Mouse (Mus musculus) hindbrain, postnatal 0 days (tissue): Measurements from ENCODE around the gene Flrt1. TPM values are rescaled to one million over a fixed set of nuclear protein-coding genes. Genes with fewer than 3 reads are reported as not detected.

Experiments
- ATAC-seq: fragments of 200-750 bp; cut with Nextera tagmentation; 2 replicates; pipeline ENCODE4 v1.8.0; 2017; ENCODE audit warnings: mild to moderate bottlenecking, moderate TSS enrichment, moderate library complexity
- DNase-seq: peaks from one replicate; pipeline ENCODE4 v3.0.0-alpha.2; 2015; ENCODE audit warnings: low spot score
- H3K27ac ChIP-seq: fragments of 300-500 bp; sonication (generic); 2 replicates; pipeline ENCODE4 v1.5.1; 2014; ENCODE audit warnings: mild to moderate bottlenecking
- H3K27me3 ChIP-seq: fragments of 300-500 bp; sonication (generic); 2 replicates; pipeline ENCODE4 v1.6.1; 2014; ENCODE audit warnings: low read length, mixed read lengths; ENCODE audit not compliant: insufficient read depth
- H3K36me3 ChIP-seq: fragments of 300-500 bp; sonication (generic); 2 replicates; pipeline ENCODE4 v1.6.1; 2014; ENCODE audit warnings: low read length, mixed read lengths; ENCODE audit not compliant: insufficient read depth
- H3K4me1 ChIP-seq: fragments of 300-500 bp; sonication (generic); 2 replicates; pipeline ENCODE4 v1.6.1; 2014; ENCODE audit warnings: antibody characterized with exemption, low read length, mixed read lengths; ENCODE audit not compliant: insufficient read depth
- H3K4me2 ChIP-seq: fragments of 300-500 bp; sonication (generic); 2 replicates; pipeline ENCODE4 v1.6.1; 2014; ENCODE audit warnings: low read depth, mild to moderate bottlenecking, low read length, moderate library complexity, mixed read lengths
- H3K4me3 ChIP-seq: fragments of 300-500 bp; sonication (generic); 2 replicates; pipeline ENCODE4 v1.5.1; 2014; ENCODE audit warnings: low read length
- H3K9ac ChIP-seq: fragments of 300-500 bp; sonication (generic); replicated peaks from 2 replicates; pipeline ENCODE4 v1.6.1; 2014; ENCODE audit warnings: mild to moderate bottlenecking, low read length, moderate library complexity, mixed read lengths
- H3K9me3 ChIP-seq: fragments of 300-500 bp; sonication (generic); 2 replicates; pipeline ENCODE4 v1.6.1; 2016; ENCODE audit warnings: low read length, mixed read lengths
- CTCF ChIP-seq: IDR thresholded peaks from 2 replicates; pipeline ENCODE4 v1.5.1; 2016; ENCODE audit warnings: antibody characterized with exemption, control low read depth, low read depth
- WGBS: fragments of 180-500 bp; shearing (Covaris S2); extraction: QIAGEN DNeasy Blood & Tissue Kit; methylation state at CpG from one replicate; pipeline ENCODE4 v1.1.7; 2014; 5-methylcytosine and 5-hydroxymethylcytosine counted together
- polyA plus RNA-seq: library from polyadenylated mRNA; unstranded; fragments of >200 nt; fragmentation: Nextera tagmentation; extraction: Ambion mirVana; gene quantifications from 2 replicates; pipeline ENCODE4 v1.2.1, GENCODE M21; 2015
- total RNA-seq: library from RNA; depleted of rRNA; stranded (reverse); fragments of >200 nt; gene quantifications from 2 replicates; pipeline ENCODE4 v1.2.3, GENCODE M21; 2014

The Flrt1 gene
- total and polyA plus RNA-seq, 2 experiments from 2014 or later, result 8.1 to 10.1 TPM

DNA sequence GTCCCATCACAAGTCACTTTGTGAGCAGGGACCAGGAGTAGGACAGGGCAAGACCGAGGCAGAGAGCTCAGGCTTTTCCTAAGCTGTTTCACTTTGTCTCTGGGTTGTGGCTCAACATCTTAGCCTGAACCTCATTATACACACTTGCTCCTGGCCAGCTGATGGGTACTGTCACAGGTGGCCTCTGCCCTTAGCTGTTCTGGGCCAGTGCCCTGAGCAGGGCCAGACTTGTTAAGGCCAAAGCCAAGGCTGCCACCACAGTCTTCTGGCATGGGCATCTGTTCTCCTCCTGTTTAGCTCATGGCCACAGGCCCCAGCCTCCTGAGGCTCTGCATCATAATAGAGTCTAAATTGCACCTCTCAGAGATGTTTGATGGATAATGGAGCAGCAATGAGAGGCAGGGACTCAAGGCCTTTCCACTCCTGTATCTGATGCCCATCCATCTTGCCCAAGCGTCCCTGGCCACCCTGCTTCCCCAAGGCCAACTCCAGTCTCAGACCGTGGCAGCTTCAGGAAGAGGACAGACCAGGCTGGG, 5.8 kb downstream of the Flrt1 start:
- DNase-seq, result no peak
- 76% methylated on average over 3 of the region's 3 CpGs for WGBS
- H3K4me3 ChIP-seq, result no peak overlapping the region
- H3K27me3 ChIP-seq, result no peaks in the 10 kb centered on the region
- no peaks in the 10 kb centered on the region for H3K36me3 ChIP-seq
- TF ChIP-seq CTCF, result no peak
- H3K27ac ChIP-seq, result no peak overlapping the region
- no peak overlapping the region for H3K4me2 ChIP-seq
- H3K9ac ChIP-seq, result no peak overlapping the region
- H3K9me3 ChIP-seq, result no peaks in the 10 kb centered on the region
- ATAC-seq, result no peak
- H3K4me1 ChIP-seq, result peaks cover 7% of the 10 kb centered on the region

DNA sequence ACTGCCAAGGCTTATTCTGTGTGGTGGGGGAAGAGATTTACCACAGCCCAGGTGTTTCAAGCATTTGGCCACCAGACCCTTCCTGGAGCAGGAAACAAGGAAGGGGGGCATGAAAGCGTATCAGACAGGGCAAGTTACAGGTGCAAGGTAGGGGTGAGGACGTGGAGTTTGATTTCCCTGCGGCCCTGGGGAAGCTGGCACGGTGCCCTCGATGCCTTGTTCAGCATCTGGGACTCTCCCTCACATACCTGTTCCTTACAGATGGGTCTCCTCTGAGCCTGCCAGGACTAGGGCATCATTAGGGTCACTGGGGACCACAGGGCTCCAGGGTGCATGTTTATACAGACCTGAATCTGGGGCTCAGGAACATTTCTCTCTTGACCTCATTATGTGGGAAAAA, 12.8 kb downstream of the Flrt1 start:
- Histone ChIP-seq H3K4me3 (no peak overlapping the region), H3K36me3 (no peaks in the 10 kb centered on the region), H3K9me3 (no peaks in the 10 kb centered on the region), H3K27ac (no peak overlapping the region), H3K4me1 (peaks cover 46% of the 10 kb centered on the region), H3K9ac (no peak overlapping the region), H3K27me3 (no peaks in the 10 kb centered on the region), H3K4me2 (no peak overlapping the region)
- ATAC-seq (no peak), DNase-seq (no peak)
- TF ChIP-seq CTCF, result no peak
- WGBS, result 63% methylated on average over 5 of the region's 5 CpGs

DNA sequence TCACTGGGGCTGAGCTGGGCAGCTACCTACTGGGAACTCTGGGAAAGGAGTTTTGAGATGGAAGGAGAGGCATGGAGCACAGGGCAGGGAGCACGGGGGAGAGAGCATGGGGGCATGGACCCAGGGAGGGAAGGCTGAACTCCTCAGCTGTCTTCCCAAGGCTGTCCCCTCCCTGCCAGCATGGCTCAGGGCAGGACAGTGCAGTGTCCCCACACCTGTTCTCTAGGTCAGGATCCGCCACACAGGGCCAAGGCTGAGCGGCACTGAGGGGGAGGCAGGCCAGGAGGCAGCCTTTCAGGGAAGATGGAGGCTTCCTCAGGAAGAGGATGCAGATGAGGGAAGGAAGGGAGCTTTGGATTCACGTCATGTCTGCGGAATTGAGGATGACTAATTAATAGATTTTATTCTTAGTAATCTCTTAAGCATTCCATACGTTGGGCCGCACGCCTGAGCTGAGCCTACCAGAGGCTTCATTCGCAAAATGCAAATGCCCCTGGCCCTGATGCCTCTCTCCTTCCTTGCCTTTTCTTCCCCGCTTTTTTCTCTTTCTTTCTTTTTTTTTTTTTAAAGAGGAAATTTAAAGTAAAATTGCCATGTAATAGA, 14.0 kb downstream of the Flrt1 start:
- Histone ChIP-seq H3K4me2 (no peak overlapping the region), H3K27me3 (no peaks in the 10 kb centered on the region), H3K9me3 (no peaks in the 10 kb centered on the region), H3K9ac (no peak overlapping the region), H3K4me3 (no peak overlapping the region), H3K36me3 (no peaks in the 10 kb centered on the region), H3K27ac (peak overlapping the region; percentile 42; the same call in 1 of the 2 replicates), H3K4me1 (peaks cover 46% of the 10 kb centered on the region)
- no peak for TF ChIP-seq CTCF
- WGBS, result 48% methylated on average over 10 of the region's 10 CpGs
- DNase-seq (no peak), ATAC-seq (0 out of 2 replicates have a peak, but pooled peaks have one; percentile 22)

DNA sequence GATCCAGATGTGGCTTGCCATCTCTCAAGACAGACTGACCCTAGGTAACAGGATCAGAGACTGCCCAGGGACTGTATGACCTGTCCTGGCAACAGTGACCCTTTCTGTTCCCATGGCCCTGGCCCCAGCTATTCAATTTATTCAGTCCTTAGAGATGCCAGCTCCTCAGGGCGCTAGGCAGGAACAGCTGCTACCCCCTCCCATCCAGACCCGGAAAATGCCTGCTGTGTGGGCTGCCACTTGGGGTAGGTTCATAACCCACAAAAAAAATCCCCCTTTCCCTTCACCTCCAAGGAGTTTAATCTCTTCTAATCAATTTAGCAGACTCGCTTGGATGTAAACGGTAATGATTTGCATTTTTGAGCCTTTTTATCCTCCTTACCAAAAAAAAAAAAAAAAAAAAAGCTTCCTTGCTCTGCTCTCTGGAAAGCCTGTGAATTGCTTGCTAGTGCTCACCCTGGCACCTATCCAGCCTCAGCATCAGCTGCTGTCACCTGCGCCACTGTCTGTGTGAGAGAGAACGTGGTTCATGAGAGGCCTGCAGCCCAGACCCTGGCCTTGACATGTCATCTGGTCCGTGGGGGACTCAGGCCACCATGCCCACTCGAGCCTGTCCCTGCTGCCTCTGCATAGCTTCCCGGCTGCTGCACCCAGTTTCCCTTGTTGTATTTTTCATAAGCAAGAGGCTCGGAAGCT, 15.0 kb downstream of the Flrt1 start:
- peak; percentile 16; the same call in 1 of the 2 replicates for ATAC-seq
- no peaks in the 10 kb centered on the region for H3K27me3 ChIP-seq
- no peaks in the 10 kb centered on the region for H3K36me3 ChIP-seq
- H3K9me3 ChIP-seq, result no peaks in the 10 kb centered on the region
- DNase-seq, result peak; percentile 70
- H3K4me2 ChIP-seq, result no peak overlapping the region
- H3K9ac ChIP-seq, result no peak overlapping the region
- H3K27ac ChIP-seq, result peak overlapping the region; percentile 42; the same call in 1 of the 2 replicates
- no peak for TF ChIP-seq CTCF
- H3K4me1 ChIP-seq, result peaks cover 46% of the 10 kb centered on the region
- H3K4me3 ChIP-seq, result no peak overlapping the region
- 15% methylated on average over 10 of the region's 10 CpGs for WGBS

DNA sequence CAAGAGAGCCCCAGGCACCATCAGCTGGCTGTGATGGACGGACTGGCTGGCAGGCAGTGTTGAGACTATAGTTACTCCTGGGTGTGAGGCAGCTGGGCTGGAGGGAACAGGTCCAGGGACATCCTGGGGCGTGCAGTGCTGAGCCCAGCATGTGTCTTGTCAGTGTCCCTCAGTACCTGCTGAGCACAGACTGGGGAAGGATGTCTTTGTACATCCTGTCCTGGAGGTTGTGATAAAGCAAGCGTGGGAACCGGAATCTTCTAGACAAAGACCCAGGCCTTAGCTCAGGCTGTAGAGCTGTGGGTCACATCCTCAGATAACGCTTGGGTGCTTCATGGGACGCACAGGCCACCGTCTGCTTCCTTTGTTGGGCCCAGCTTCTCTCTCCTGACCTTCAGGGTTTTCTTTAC, 15.7 kb downstream of the Flrt1 start:
- ATAC-seq, result no peak
- no peak overlapping the region for H3K9ac ChIP-seq
- 0 out of 2 replicates have a peak overlapping the region, but pooled peaks have one; percentile 42 for H3K27ac ChIP-seq
- WGBS, result 38% methylated on average over 7 of the region's 7 CpGs
- no peaks in the 10 kb centered on the region for H3K36me3 ChIP-seq
- H3K4me3 ChIP-seq, result no peak overlapping the region
- H3K4me2 ChIP-seq, result no peak overlapping the region
- peaks cover 51% of the 10 kb centered on the region for H3K4me1 ChIP-seq
- H3K9me3 ChIP-seq, result no peaks in the 10 kb centered on the region
- DNase-seq, result no peak
- no peak for TF ChIP-seq CTCF
- H3K27me3 ChIP-seq, result no peaks in the 10 kb centered on the region

DNA sequence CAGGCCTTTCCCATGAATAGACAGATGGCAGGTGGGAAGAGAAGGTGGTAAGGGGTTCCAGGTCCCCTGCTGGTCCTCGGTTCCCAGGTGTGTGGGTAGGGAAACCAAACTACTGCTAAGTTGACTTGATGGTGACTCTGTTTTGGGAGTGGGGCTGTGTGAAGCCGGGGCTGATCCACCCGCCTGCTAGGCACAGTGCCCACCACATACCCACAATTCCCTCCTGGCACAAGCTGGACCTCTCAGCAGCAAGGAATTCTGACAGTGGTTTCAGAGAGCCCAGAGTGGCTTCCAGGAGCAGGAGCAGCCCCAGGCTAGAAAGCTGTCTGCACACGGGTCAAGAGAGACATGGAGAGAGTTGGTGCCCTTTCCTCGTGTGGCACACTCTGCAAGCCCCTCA, 16.5 kb downstream of the Flrt1 start:
- Histone ChIP-seq H3K27ac (no peak overlapping the region), H3K4me3 (no peak overlapping the region), H3K9me3 (no peaks in the 10 kb centered on the region), H3K27me3 (no peaks in the 10 kb centered on the region), H3K9ac (no peak overlapping the region), H3K4me2 (no peak overlapping the region), H3K4me1 (peaks cover 52% of the 10 kb centered on the region), H3K36me3 (no peaks in the 10 kb centered on the region)
- DNase-seq (no peak), ATAC-seq (no peak)
- TF ChIP-seq CTCF, result no peak
- WGBS, result 44% methylated on average over 5 of the region's 5 CpGs

DNA sequence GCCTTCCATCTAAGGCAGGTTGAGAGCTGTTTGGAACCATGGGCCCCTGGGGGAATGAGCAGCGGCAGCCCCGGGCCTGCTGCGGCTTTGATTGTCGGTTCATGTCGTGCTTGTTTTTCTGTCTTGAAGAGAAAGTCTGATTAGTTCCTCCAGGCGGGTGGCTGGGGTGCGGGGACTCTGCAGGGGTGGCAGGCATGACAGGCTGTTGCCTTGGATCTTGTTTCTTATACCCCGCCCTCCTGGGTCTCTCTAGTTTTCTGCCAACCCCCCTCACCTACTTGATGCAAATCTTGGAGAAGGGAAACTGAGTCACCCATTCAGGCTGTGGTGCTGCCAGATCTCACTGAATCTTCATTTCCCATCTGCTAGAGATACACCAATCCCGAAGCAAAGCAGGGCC, 17.0 kb downstream of the Flrt1 start:
- DNase-seq (no peak), ATAC-seq (no peak)
- H3K4me2 ChIP-seq, result no peak overlapping the region
- H3K9me3 ChIP-seq, result no peaks in the 10 kb centered on the region
- H3K27me3 ChIP-seq, result no peaks in the 10 kb centered on the region
- peaks cover 55% of the 10 kb centered on the region for H3K4me1 ChIP-seq
- no peak overlapping the region for H3K4me3 ChIP-seq
- H3K36me3 ChIP-seq, result no peaks in the 10 kb centered on the region
- H3K27ac ChIP-seq, result no peak overlapping the region
- WGBS, result 14% methylated on average over 9 of the region's 9 CpGs
- no peak for TF ChIP-seq CTCF
- H3K9ac ChIP-seq, result no peak overlapping the region
